Mouse (Mus musculus) cerebellum, adult 9-11 months (tissue): ENCODE results near the gene Ttn.

Source experiments
- DNase-seq: peaks from one replicate; pipeline ENCODE4 v3.0.0; 2022

Gene Ttn

GRCm38 (mm10) chr2:76961420-76962044 is 20.8 kb downstream of the Ttn start:
- DNase-seq, result no peak

GRCm38 (mm10) chr2:76949774-76950173 is 32.6 kb downstream of the Ttn start:
- DNase-seq, result no peak

- no peak for DNase-seq
Observed at GRCm38 (mm10) chr2:76938515-76938914, 43.8 kb downstream of the Ttn start.

- DNase-seq, result peak; percentile 68
Observed at GRCm38 (mm10) chr2:76929718-76930117, 52.6 kb downstream of the Ttn start.

- DNase-seq, result peak; percentile 80
Observed at GRCm38 (mm10) chr2:76928816-76929215, 53.5 kb downstream of the Ttn start.

GRCm38 (mm10) chr2:76928298-76928697 is 54.0 kb downstream of the Ttn start:
- DNase-seq, result no peak

- DNase-seq, result peak; percentile 56
Observed at GRCm38 (mm10) chr2:76926927-76927326, 55.4 kb downstream of the Ttn start.

GRCm38 (mm10) chr2:76914959-76915358 is 67.4 kb downstream of the Ttn start:
- DNase-seq, result no peak

GRCm38 (mm10) chr2:76908705-76909457 is 73.5 kb downstream of the Ttn start:
- no peak for DNase-seq

- no peak for DNase-seq
Observed at GRCm38 (mm10) chr2:76903351-76903750, 79.0 kb downstream of the Ttn start.

- DNase-seq, result no peak
Observed at GRCm38 (mm10) chr2:76901476-76902086, 80.8 kb downstream of the Ttn start.

GRCm38 (mm10) chr2:76899886-76900285 is 82.5 kb downstream of the Ttn start:
- no peak for DNase-seq

GRCm38 (mm10) chr2:76896990-76897389 is 85.4 kb downstream of the Ttn start:
- no peak for DNase-seq

GRCm38 (mm10) chr2:76895327-76895726 is 87.0 kb downstream of the Ttn start:
- no peak for DNase-seq

GRCm38 (mm10) chr2:76888721-76889120 is 93.6 kb downstream of the Ttn start:
- DNase-seq, result no peak

GRCm38 (mm10) chr2:76885855-76886254 is 96.5 kb downstream of the Ttn start:
- no peak for DNase-seq

GRCm38 (mm10) chr2:76881406-76881805 is 100.9 kb downstream of the Ttn start:
- DNase-seq, result no peak

- DNase-seq, result no peak
Observed at GRCm38 (mm10) chr2:76875587-76875986, 106.8 kb downstream of the Ttn start.

- DNase-seq, result peak; percentile 3
Observed at GRCm38 (mm10) chr2:76866928-76867327, 115.4 kb downstream of the Ttn start.

- no peak for DNase-seq
Observed at GRCm38 (mm10) chr2:76865497-76865896, 116.8 kb downstream of the Ttn start.

GRCm38 (mm10) chr2:76861327-76861726 is 121.0 kb downstream of the Ttn start:
- DNase-seq, result no peak

GRCm38 (mm10) chr2:76850066-76850465 is 132.3 kb downstream of the Ttn start:
- DNase-seq, result no peak

GRCm38 (mm10) chr2:76843162-76843561 is 139.2 kb downstream of the Ttn start:
- no peak for DNase-seq

- no peak for DNase-seq
Observed at GRCm38 (mm10) chr2:76820472-76820871, 161.9 kb downstream of the Ttn start.
